Mouse (Mus musculus) R1 (cell line): ENCODE measurements around the gene Dnajc22.
"Not testable (repeated sequence)": the region's sequence is repeated elsewhere in the genome, so short reads cannot be mapped to it uniquely, and the experiment has no call there.

Experiments
- DNase-seq: peaks from one replicate; pipeline ENCODE4 v3.0.0-alpha.2; 2018; ENCODE audit warnings: low read depth, low spot score

Gene Dnajc22

GRCm38 (mm10) chr15:99092870-99093269 lies at the start of gene Dnajc22:
TSS of gene Dnajc22 (plus strand) at chr15:99093170.
- DNase-seq: no peak

DNA sequence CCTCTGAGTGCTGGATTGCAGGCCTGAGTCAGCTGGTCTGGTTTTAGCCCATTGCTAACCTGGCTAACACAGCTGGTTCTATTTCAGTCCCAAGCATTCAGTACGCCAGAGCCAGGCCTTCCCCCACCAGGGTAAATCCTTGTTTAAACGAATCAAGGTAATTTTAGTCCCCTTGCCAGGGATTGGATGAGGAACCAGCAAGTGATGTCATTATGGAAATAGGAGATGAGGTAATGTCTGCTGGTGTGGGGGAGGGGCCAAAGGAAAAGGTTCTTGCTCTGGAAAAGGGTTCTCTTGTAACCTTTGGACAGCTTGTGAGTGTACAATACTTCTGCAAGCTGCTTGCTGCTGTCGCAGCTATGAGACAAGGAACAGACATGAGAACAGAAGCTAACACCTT lies 48.1 kb upstream of the Dnajc22 start:
- peak; percentile 80 for DNase-seq

DNA sequence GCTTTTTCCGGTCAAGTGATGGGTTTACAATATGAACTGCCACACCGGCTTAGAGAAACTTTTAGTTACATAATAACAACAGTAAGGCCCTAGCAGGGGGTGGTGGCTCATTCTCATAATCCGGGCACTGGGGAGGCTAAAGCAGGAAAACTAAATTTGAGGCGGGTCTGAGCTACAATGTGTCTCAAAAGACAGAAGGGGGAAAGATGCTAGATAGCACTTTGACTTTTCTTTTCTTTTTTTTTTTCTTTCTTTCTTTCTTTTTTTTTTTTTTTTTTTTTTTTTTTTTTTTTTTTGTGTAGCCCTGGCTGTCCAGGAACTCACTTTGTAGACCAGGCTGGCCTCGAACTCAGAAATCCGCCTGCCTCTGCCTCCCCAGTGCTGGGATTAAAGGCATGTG lies 47.2 kb upstream of the Dnajc22 start:
- DNase-seq: not testable (repeated sequence)

DNA sequence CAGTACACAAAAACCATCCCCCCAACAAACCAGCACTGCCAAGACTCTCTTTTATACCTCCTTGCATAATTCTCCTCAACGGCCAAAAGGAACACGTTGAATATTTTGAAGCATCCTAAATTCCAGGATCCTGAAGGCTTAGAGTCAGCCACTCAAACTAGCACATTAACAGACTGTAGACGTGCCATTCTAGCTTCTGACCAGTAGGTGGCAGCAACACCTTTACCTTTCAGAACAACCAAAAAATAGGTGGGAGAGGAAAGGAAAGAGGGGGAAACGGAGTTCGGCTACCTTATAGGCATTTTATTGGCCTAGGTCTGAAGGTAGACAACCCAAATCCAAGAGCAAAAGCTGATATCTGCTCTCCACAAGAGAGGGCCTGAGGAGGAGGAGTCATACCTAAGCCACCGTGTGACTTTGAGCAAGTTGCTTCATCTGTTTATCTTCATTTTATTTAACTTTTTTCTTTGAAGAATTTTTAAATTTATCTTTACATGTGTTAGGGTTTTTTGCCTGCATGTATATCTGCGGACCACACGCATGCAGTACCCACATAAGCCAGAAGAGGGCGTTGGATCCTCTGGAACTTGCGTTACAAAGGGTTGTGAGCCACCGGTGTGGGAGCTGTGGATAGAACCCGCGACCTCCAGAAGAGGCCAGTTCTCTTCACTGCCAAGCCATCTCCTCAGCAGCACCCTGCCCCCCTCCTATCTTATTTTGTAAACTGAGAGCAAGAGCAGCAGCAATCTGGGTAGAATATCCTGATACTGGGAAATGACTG lies 43.3 kb upstream of the Dnajc22 start:
- DNase-seq: peak; percentile 84

- DNase-seq: peak; percentile 77
Observed at GRCm38 (mm10) chr15:99053373-99053772, 39.6 kb upstream of the Dnajc22 start.

- no peak for DNase-seq
Observed at GRCm38 (mm10) chr15:99055040-99055439, 37.9 kb upstream of the Dnajc22 start, which contains the start of gene Prph. TSS of gene Prph (plus strand) at chr15:99055174.

DNA sequence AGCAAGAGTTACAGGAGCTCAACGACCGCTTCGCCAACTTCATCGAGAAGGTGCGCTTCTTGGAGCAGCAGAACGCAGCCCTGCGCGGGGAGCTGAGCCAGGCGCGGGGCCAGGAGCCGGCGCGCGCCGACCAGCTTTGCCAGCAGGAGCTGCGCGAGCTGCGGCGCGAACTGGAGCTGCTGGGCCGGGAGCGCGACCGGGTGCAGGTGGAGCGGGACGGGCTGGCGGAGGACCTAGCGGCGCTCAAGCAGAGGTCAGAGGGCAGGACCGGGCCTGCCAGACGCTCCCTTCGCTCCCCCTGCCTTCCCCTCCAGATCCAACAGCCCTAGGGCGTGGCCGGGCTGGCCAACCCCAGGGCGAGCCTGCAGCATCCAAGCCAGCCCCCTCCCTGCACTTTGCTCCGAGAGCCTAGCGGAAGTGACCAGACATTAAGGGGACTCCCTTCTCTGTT lies 37.4 kb upstream of the Dnajc22 start:
- peak; percentile 71 for DNase-seq

GRCm38 (mm10) chr15:99056332-99056731 lies 36.6 kb upstream of the Dnajc22 start:
- DNase-seq: peak; percentile 89

DNA sequence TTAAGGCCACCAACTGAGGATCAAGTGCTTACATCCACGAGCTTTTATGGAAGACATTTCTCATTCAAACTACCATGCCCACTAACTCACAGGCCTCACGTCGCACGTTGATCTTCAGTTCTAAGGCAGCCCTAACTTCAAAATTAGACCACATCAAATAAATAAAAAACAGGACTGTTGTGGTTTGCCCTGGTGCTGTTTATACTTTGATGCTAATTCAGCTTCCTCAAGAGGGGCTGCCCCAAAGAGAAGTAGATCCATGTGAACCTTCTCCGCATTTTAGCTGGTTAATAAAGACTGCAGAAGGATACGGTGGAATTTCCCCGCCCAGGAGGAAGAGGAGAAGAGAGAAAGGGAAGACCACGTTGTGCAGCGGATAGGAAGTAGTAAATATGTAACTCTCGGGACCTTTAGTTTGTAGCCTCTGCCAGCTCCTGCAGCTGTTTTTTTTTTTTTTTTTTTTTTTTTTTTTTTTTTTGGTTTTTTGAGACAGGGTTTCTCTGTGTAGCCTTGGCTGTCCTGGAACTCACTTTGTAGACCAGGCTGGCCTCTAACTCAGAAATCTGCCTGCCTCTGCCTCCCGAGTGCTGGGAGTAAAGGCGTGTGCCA lies 27.3 kb upstream of the Dnajc22 start:
- DNase-seq: no peak

DNA sequence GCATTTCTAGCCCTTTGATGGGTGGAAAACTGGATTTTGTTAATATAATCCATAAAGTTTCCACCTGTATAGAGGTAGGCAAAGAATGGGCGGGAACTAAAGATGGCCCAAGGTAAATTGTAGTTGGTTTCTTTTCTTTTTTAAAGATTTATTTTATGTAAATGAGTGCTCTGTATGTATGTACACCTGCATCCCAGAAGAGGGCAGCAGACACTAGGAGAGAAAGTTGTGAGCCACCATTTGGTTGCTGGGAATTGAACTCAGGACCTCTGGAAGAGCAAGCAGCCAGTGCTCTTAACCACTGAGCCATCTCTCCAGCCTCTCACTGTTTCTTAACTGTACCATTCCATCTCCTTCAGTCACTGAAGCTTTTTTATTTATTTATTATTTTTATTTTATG lies 21.0 kb upstream of the Dnajc22 start:
- no peak for DNase-seq

DNA sequence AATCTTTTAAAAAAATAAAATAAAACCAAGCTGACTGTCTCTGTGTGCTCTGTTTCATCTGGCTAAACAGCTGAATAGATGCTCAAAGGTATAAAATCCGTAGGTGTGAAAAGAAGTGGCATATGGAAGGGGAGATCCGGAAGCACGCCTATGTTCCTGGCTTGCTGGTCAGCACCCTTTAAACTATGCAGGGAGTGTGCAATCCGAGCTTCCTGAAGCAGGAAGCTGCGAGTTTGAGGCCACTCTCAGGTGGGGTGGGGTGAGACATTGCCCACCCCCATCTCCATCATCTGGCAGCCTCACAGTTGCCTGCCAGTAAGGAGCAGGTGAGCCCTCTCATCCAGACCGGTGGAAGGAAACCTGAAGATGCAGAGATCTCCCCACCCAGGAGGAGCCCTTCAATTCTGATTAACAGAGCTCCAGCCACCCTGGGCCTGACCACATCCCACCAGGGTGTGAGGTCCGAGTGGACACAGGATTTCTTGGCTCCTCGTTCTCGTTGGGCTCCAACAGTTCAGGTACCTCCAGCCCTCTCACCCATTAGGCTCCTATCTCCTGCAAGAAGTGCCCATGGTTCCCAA lies 18.9 kb upstream of the Dnajc22 start, which contains the start of gene Troap:
Troap (plus strand) TSS at position 557 of the 581 bp plus-strand sequence.
- DNase-seq: no peak

- peak; percentile 96 for DNase-seq
Observed at GRCm38 (mm10) chr15:99074600-99075333, 18.2 kb upstream of the Dnajc22 start.

DNA sequence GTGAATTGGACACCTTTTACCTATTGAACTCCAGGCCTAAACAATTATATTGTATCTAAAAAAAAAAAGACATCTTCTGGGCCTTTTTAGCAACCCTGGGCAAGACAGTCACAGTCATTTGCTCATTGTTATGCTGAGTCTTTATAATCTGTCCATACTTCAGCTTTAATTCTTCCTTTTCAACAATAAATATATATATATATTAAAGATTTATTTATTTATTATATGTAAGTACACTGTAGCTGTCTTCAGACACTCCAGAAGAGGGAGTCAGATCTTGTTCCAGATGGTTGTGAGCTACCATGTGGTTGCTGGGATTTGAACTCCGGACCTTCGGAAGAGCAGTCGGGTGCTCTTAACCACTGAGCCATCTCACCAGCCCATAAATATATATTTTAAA lies 17.0 kb upstream of the Dnajc22 start:
- DNase-seq: not testable (repeated sequence)

DNA sequence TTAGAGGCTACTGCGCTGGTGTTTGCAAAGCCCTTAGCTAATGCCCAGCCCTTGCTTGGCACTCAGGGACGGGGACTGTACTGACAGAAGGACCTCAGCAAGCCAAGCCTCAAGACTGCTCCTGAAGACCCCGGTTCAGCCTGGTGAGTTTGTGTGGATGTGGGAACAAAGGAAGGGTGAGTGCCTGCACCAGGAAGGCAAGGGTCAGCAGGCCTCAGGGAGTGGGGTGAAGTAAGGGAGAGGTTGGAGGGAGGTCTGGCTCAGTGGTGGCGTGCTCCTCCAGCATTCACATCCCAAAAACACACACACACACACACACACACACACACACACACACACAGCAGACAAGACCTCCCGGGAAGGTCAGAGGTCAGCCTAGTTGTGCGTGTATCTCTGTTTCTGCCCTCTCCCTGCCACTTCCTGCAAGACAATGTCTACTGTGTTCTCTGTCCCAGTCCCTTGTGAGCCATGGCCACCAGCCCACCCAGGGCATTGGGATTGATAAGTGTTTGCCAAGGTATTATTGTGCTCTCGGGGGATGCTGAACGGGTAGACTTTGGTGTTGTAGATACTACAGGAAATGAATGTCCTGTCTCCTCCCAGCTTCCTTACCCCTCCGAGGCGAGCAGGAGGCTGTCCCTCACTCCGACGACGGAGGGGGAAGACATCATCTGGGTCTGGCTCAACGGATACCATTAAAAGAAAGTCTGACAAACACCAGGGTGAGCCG lies 14.6 kb upstream of the Dnajc22 start:
- DNase-seq: no peak

- DNase-seq: no peak
Observed at GRCm38 (mm10) chr15:99079804-99080203, 13.2 kb upstream of the Dnajc22 start.

- DNase-seq: no peak
Observed at GRCm38 (mm10) chr15:99082322-99082721, 10.6 kb upstream of the Dnajc22 start.

GRCm38 (mm10) chr15:99082840-99083239 lies 10.1 kb upstream of the Dnajc22 start:
- DNase-seq: no peak

DNA sequence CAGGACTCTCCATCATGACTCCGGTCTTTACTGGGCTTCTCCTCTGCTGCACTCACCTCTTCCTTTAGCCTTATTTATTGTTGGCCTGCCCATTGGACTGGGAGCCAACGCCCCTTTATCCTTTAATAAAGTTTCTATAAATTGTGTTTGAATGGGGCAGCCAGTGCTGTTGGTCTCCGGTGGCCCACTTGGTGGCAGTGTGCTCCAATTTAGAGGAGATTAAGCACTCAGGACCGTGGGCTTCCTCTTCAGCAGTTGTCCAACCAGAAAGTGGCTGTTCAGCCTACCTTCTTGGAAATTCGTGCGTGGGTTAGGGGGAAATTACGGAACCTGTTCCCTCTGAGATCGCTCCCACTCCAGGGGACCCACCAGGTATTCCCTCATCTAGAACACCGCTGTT lies 9.7 kb upstream of the Dnajc22 start:
- DNase-seq: peak; percentile 64

DNA sequence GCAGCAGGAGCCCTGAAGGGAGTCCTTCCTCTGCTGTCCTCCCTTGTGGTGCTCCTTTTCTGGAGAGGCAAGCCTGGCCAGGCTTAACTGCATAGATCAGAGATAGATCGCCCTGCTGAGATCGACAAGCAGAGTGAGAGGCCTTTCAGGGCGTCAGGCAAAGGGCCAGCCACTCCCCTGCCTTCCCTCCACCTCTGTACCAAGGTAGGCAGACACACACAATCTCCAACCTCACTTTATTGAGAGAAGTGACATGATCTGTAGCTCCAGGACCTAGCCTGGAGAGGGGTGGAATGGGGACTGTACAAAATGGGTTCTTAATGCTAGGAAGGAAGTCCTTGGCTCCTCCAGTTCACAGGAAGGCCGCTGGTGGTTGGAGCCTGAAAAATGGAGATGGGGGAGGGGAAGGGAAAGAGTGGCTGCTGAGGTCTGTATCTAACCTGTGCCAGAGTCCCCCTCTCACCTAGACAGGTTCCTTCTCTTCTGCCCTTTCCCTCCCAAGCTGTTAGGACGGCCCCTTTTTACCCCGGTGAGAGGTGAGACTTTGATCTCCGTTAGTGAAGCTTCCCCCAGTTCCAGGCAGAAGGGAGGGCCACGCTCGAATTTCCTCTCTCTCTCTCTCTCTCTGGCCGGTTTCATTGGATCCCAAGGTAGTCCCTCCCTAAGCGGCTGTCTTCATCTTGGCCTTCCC lies 9.0 kb upstream of the Dnajc22 start:
- DNase-seq: peak; percentile 65

DNA sequence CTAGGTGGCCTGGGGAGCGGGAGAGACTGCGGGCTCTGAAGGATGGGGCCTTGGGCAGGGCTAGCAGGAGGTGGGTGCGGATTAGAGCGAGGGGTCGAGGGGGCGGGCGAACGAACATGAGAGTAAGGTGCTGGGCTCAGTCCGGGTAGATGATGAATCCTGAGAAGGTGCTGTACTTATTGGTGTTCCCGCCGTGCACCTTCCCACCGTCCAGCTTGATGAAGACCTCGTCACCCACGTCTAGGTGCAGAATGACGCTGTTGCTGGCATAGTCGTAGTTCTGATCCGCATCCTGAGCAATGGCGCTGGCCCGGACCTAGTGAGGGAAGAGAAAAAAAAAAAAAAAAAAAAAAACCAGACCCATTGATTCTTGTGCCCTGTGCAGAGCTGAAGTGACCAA lies 8.4 kb upstream of the Dnajc22 start:
- DNase-seq: no peak

DNA sequence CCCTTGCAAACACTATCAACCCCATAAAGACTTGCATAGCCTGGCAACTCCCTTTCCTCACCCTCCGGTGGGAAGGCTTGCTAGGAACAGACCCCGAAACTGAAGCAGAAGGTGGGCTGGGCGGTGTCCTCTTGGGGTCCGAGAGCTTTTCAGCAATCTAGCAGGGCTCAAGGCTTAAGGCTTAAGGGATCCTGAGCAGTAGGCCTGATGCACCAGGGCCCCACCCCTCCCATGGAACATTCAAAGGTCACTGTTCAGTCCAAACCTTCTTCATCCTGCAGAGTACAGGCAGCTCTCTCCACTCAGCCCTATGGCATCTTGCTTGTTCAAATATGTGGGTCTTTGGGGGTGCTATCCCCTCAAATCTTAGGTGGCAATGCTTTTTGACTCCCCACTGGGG lies 7.0 kb upstream of the Dnajc22 start:
- no peak for DNase-seq
